Mouse (Mus musculus) ovary, postnatal 36 days (tissue): ENCODE measurements around the gene Fcrla.

Experiments
- DNase-seq: peaks from one replicate; pipeline ENCODE4 v3.0.0; 2022; ENCODE audit warnings: low spot score, mixed read lengths

The Fcrla gene

DNA sequence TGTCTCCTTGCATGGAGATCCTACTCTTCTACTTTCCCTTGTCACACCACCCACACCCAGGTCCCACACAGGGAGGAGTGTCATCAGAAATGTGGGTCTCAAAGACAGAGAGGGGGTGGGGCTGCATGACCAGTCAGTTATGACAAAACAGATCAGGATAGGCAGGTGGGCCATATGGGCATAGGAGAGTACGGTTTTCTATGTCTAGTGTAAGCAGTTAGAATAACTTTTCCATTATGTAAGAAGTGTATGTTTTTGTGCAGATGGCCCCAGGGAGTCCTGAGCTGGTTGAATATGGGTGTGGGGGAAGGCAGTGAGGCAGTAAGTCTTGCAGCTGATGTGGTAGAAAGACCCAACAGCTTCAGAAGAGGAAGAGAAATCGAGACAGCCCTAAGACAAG, 1.1 kb upstream of the Fcrla start:
- no peak for DNase-seq

DNA sequence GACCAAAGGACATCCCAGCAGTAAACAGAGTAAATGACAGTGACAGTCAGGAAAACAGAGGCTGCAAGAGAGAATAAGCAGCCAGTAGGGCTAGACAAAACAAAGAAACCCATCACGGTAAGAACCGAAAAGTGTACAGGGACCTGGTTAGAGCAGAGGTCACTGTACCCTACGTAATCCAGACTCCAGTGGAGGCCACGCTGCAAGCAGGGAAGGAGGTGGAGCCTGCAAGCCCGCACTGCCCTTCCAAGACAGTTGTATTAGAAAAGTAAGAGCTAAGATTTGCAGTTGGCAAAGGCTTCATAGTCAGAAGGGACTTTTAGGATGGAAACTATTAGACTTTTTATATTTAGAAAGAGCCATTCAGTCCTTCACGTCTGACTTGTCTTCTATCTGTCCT, 442 bp downstream of the Fcrla start:
- DNase-seq: peak; percentile 39

DNA sequence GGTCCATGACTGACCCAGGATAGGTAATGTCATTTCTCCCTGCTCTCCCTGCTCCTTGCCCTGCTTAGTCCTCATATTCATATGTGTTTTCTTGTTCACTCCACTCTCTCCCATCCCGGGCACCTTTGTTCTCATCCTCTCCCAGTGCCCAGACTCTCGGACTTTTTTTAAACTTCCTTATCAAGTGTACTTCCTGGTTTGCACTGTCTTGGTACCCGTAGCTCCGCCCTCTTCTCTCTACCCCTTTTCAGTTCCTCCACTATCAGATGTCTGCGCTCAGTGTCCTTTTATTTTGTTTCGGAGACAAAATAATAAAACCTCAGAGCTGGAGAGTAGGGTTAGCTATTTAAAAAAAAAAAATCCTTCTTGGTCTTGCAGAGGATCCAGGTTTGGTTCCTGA, 2.9 kb downstream of the Fcrla start:
- DNase-seq: no peak

DNA sequence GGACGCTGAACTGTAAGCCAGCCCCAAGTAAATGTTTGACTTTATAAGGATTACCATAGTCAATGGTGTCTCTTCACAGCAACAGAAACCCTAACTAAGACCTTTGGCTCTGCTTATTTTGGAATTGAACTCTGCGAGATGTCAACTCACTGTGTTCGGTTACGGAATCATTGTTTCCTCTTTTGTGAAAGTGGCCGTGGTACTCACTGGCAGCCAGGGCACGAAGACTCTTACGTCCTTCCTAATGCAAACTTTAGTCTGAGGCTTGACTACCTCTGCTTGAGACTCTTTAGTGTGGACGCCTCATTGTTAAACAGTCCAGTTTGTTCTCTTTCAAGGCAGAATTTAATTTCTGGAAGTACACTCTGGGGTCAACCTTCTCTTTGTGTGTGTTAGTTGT, 8.1 kb downstream of the Fcrla start:
- no peak for DNase-seq

DNA sequence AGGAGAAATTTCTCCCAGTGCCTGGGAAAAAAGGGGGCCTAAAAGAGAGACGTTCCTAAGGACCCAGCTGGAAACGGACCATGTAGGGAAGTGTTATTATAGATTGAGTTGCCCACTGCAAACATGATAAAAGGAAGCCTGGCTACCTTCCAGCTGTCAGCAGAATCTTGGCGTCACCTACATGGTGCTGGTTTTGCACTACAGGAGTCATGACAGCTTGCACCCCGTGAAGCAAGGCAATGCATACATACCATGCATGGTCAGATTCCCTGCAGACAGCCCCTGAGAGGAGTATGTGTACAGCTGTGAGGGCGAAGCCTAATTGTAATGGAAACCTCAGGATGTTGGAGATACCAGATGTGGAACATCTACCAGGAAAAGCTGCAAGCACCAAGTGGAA, 11.7 kb downstream of the Fcrla start:
- DNase-seq: no peak

DNA sequence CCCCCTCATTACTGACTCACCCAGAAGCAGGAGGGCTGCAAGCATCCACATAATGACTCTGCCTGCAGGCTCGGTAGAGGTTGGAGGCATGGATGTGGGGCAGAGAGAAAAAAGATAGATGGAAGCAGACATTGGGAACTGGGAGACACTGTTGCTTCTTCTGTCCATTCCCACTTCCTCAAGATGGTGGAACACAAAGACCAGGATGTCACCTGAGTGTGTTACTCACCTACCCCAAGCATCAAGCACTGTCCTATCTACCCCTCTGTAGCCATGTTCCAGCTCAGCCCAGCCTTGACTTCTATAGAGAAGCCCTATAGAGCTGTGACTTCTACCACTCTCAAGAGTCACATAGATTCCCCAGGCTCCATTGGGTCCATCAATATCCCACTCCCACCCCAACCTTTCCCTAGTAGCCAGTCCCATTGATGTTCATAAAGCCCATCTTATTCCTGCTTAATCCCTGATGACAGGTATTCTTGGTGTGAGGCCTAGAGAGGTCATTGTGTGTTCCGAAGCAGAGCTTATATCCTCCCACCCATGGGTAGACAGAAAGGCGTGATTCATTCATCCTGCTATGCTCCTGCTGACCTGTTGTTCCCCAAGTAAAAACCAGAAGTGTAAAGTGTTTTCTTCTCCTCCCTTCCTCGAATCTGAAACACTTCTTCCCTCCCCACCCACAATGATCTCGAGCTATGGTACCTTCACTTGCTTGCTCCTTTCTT, 14.3 kb downstream of the Fcrla start, which contains the start of gene Fcrlb:
TSS of gene Fcrlb (minus strand) at position 51 of the 725 bp plus-strand sequence.
- no peak for DNase-seq

DNA sequence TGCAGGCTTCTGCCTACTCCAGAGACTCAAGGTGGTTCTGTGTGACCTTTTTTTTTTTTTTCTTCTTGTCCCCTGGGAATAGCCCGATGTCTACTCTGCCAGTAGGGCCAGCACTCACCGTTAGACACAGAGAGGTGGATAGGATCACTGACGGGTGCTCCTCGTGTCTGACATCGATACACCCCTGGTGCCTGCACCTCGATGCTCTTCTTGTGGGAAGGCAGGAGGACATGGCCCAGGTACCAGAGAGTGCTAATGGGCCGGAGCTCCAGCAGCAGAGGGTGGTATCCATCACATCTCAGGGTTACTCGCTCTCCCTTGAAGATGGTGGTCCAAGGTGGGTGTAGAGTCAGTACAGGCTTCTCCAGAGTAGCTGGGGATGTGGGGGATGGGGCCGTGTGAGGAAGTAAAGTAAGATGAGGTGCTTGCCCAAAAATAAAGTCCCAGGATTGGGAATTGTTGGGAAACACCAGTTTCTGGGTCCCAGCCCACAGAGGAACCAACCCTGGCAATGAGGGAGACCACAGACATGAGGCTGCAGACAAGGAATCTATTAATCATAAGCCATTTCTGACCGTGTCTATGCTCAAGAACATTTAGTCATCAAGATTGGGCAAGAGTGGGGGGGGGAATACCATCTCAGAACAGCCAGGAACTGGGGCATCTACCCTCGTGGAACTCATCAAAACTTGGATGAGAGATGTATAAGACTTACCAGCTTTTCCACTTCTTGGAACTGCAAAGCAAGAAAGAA, 15.3 kb downstream of the Fcrla start:
- no peak for DNase-seq

DNA sequence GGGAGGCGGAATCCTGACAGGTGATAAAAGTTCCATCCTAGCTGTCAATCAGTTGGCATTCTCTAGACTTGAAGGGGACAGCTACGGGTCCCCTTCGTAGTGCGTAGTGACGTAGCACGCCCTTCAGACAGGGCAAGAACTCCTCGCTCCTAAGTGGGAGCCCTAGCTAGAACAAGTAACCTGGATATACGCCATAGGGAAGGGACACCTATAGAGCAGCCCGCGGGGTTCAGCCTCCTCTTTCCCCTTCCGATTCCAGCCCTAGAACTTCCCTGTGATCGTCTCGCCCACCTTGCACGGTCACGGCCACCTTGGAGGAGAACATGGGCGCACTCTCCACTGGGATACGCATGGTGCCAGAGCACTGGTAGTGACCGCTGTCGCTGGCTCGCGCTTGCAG, 19.0 kb downstream of the Fcrla start:
- DNase-seq: no peak

DNA sequence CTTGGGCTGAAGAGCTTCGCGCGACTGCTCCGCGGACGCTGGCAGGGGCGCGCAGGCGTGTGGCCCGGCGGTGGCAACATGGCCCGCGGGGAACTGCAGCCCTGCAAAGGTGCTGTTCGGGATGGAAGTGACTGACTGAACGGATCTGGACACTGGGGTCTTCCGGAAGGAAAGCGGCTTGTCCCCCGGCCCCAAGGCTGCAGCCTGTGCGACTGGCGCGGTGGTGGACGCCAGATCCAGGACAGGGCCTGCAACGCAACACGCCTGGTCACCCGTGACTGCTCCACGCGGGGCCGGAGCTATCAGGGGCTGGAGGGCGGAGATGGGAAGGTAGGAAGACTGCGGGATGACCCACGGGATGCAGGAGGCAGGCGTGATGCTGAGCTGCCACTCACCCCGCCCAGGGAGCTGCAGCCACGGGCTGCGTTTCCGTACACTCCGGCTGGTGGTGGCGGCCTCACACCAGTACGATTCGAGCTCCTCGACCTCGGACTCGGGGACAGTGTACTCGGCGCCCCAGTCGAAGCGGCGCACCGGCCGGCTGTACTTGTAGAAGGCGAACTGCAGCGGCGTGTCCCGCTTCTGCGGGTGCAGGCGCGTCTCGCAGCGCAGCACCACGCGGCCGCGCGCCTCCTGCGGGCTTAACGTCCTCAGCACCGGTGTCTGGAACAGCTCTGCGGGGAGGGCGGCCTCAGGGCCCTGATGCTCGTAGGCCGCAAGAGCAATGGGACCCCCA, 19.8 kb downstream of the Fcrla start:
- peak; percentile 51 for DNase-seq

DNA sequence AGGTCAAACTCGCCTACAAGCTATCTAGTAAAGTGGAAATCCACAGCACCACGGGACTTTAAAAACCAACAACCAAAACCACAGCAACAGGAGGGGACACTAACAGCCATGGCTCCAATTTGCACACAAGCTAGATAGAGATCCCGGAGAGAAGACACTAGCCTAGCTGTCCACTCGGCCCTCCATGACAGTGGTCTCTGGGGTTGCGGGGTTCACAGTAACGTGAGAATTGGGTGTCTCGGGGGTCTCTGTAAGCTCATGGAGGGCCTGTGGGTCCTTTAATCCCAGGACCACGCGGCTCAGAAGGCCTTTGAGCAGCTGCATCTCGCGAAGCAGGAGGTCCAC, 20.3 kb downstream of the Fcrla start:
- no peak for DNase-seq

DNA sequence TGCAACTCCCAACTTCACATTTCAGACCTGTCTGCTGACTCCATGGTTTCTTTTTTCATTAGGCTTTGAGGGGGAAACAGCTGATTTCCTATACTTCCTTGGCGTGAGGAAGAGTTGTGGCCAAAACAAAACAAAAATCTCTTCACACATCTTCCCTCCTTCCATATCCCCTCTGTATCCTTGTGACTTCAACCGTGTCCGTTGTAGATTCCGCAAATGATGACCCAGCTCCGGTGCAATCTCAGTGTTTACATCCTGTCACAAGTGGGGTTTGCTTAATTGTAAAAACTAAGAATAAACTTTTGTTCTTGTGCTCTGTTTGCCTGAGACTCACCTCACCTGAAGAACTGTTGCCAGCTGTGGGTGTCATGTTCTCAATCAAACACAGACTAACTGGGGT, 23.9 kb downstream of the Fcrla start:
- no peak for DNase-seq

DNA sequence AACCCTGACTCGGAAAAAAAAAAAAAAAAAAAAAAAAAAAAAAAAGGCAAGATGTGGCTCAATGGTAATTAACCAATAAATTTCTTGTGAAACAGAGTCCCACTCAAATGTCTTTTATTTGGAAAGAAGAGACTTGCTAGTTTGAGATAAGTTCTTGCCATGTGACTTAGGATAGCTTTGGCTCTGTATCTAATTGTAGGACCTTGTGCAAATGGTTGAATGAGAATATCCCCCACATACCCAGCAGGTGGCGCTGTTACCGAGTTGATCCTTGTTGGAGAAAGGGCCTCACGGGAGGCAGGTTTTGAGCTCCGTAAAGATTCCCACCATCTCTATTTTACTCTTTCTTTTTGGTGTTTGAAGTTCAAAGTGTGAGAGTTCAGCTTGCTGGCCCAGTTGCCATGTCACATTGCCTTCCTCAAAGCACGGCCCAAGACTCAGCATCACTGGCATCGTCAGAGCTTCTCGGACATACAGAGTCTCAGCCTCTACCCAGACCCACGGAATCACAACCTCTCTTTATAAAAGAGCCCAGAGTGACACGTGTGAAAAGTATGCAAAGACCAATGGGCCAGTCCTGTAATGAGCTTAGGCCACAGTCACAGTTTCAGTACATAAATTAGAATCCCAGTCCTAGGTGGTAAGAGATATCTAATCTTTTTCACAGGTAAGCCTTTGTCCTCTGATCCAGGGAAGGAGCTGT, 25.7 kb downstream of the Fcrla start:
- peak; percentile 86 for DNase-seq

DNA sequence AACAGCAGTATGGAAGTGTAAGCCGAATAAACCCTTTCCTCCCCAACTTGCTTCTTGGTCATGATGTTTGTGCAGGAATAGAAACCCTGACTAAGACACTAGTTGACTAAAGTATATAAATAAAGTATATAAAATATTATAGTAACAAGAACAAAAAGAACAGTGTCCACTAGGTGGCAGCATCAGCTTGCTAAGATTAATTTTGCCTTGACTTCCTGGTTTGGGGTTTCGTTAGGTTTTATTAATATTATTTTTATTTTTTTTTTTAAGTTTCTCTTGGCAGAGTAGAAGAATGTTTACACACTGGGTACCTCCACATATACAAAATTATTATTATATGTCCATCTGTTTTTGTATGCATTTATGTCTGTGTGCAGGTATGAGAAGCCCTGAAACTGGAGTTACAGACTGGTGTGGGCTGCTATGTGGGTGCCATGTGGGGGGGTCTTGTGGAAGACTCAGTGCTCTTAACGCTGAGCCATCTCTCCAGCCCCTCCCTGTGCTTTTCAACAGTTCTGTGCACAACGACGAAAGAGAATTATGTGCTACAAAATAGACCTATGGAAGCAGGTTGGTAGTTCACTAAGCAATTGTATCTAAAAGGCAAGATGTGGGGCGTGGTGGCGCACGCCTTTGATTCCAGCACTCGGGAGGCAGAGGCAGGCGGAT, 26.4 kb downstream of the Fcrla start:
- no peak for DNase-seq

DNA sequence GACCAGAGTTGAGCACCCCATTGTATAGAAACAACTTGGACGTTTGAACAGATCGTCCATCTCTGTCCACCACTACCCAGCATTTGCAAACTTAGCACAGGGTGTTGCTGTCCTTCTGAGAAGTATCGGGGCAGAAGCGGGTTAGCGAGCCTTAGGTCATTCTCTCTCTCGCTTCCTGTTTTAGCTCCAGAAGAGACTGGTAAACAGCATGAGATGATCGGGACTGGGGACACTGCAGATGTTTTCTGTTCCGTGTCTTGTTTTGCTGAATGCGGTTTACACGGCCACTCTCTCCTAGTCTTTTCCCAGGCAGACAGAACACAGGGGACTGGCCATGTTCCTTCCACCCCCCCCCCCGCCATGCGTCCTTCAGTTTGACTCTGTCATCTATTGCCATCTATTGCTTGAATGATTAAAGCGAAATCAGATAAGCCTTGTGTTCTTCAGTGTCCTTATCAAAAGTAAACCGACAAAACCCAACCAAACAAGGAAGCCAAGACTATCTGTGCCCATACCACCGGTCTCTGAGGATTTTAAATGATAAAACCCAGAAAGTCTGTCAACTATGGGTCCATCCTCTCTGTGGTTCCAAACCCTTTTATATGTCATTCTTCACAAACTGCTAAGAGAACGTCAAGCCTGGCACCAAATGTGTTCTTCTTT, 28.8 kb downstream of the Fcrla start:
- DNase-seq: no peak

DNA sequence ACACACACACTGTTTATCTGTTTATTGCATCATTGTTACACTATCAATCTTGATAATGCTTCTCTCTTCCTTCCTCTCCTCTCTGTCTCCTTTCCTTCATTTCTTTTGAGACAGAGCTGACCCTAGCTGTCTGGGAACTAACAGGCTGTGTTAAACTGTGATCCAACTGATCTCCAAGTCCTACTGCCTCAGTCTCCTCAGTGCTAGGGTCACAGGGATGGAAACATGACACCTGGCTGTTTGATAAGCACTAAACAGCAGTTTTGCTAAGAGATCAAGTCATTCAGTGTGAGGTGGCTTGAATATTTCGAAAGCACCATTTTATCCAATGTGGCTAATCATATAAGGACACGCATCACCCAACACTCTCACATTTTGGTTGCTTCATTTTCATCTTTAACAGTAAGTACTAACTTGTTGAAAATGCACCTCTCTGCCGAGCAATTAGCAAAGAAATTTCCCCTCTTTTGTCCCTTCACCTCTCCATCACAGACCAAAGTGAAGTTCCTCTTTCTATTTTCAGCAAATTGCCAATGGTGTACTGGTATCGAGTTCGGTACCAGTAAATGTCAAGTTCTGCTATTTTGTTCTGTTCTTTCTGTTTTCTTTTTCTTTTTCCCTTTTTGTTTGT, 30.6 kb downstream of the Fcrla start:
- no peak for DNase-seq

DNA sequence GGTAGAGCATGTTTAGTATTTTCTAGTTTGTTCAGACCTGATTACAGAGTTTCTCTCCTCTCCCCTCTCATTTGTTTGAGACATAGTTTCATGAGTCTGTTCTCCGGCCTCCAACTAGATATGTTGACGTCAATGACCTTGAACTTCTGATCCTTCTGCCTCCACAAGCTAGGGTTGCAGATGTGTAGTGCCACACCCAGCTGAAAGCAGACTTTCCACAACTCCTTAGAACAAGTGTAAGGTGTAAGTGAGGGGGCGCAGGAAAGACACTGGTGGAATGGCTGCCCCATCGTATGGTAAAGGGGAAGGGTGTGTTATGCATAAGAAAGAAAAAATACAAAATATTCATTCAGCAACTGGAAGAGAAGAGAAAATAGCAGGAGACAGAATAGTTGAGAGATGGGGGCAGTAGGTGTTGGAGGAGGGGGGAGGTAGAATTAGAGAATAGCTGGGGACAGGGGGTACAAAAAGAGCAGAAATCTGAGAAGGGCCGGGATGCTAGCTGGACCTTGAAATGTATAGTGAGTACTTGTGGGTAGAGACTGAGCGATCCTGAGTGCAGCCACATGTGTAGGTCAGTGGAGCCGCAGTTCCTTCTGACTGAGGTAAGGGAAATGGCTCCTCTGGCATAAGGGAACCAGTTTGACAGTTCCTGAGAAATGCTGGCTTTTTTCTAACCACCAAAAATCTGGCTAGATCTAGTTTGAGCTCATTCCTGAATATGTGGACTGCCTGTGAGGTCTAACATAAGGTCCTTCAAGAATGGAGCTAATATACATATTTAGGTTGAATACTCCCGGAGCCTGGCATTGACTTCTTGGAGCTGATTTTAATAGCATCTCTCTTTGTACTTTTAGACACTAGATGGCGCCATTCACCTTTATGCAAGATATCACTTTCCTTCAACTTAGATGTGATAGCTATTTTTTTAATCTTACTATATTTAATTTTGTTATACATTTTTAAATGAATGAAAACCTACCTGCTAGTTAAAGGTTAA, 32.5 kb downstream of the Fcrla start:
- no peak for DNase-seq

DNA sequence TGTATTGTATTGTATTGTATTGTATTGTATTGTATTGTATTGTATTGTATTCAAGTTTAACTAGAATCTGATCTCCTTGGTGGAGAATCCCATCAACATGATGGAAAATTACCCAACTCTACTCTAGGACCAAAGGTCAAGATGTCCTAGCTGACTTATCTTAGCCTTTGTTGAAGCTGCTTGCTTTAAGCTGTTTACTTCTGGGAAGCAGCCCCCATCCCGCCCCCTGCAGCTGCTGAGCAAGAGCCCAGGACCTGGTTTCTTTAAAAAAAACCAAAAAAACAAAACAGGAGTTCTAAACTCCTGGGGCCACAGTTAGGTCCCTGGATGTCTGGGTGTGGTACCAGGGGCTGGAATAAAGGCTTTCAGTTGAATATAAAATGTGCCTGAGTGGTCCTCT, 35.1 kb downstream of the Fcrla start:
- DNase-seq: no peak

DNA sequence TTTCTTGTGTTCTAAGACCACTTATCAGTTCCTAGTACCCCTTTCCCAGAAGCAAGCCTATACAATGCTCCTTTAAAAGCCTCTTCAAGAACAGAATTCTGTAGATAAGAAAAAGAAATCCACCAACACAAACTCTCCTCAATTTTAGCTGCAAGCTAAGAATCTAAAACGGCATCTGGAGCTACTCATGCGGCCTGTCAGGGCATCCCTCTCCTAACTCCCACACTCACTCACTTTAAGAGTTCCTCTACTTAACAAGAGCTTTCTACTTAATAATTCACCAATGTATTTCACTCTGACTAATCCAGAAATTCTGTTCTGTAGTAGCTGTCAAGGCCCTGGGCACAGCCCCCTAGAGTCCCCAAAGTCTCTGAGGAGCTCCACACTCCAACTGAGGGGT, 35.7 kb downstream of the Fcrla start:
- no peak for DNase-seq

DNA sequence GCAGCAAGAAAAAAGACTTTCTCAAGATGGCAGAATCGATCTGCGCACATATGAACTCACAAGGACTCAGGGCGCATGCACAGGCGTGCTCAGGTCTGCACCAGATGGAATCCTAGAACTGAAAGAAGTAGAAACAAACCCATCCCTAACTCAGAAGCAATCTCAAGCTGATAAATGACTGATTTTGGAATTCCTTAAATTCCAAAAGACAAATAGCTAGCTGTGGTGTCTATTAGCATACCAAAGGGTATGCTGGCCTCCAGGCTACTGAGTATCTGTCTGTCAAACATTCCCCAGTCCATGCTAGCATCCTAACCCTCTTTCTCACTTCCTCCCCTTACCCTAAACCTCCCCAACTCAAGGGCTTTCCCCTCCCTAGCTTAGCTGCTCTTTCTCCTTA, 38.1 kb downstream of the Fcrla start:
- no peak for DNase-seq

DNA sequence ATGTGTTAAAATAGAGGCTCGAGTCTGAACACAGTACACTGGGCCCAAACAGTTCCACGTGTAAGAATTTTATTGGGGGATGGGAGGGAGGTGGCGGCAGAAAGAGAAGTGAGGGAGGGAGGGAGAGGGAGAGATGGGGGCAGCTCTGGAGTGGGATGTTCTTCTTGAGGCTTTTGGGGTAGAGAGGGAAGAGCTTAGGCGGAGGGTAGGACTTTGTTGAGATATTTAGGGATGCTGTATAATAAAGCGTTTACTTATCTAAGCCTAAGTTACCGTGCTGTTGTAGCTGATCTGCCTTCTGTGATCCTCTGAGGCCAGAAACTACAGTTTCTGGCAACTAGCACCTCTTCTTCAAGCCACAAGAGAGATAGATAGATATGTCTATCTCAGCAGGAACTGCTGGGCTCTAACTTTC, 41.3 kb downstream of the Fcrla start:
- no peak for DNase-seq
